In the genomic region with DNA sequence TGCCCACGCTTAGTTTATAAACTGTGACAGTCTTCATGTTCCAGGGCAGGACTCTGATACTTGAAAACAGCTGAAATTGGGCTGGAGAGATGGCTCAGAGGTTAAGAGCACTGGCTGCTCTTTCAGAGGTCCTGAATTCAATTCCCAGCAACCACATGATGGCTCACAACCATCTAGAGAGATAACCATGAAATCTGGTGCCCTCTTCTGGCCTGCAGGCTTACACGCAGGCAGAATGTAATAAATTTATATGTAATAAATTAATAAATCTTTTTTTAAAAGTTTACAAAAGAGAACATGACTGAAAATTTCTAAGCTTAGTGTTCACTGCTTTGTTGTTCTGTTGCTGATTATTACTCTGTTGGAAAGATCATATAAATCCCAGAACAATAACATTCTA, we compare ENCODE assay signal across 25 mouse cellular contexts. TPM values are rescaled to one million over a fixed set of nuclear protein-coding genes. Genes with fewer than 3 reads are reported as not detected.
DNase-seq lines count a peak whose midpoint lies in the region; ATAC-seq and TF ChIP-seq lines count a peak whose summit lies in the region.
"Had no signal": no experiment of that assay in that cellular context is flagged by ENCODE, and none has a peak within 500 bp of the region (broad histone marks: within the 10 kb centered on the region; RNA-seq: fewer than 3 reads in every experiment).

No protein-coding gene starts in this region.

- no peak for ATAC-seq in liver, postnatal 0 days
- no peak for ATAC-seq in liver, embryonic 12.5 days
- no peak for ATAC-seq in stomach, postnatal 0 days (ENCODE audit: low FRiP score, low TSS enrichment)
- ATAC-seq: inflammation-experienced regulatory T-cells, adult 6 months had no signal

- no peak for DNase-seq in heart, adult 2 months
- DNase-seq in heart, adult 9 months (ENCODE audit: low spot score in 2 of 2), result no peak
- no peak for DNase-seq in liver, postnatal 0 days
- DNase-seq in stomach, postnatal 0 days (ENCODE audit: low spot score), result no peak
- no peak for DNase-seq in thymus, adult 18-20 months
- DNase-seq: adrenal gland, adult 2 months; cerebellum, adult 8-10 months; heart, adult 18-20 months; layer of hippocampus, postnatal 36 days; lung, adult 18-20 months; thymus, postnatal 36 days had no signal

- no peak for TF ChIP-seq POLR2A in heart, adult 2 months (IDR thresholded peaks at IDR 0.05; ENCODE audit: insufficient read depth, low read depth, low read length)

- intact Hi-C loops in heart, adult 2 months (cut with DNase I), result loop anchor here (1.0 to 5.0 kb wide), 2 partner anchors 99 to 146 kb away; no protein-coding TSS in a partner anchor

- WGBS in heart, adult 2 months, result 82% methylated on average over 2 of the region's 2 CpGs
- 69% methylated on average over 2 of the region's 2 CpGs for WGBS in liver, postnatal 0 days (ENCODE audit: insufficient replicate concordance)
- 66% methylated on average over 2 of the region's 2 CpGs for WGBS in liver, embryonic 12.5 days (ENCODE audit: insufficient replicate concordance)
- 77% methylated on average over 2 of the region's 2 CpGs for WGBS in stomach, postnatal 0 days

- no peak overlapping the region for H3K9ac ChIP-seq in heart, adult 2 months (ENCODE audit: low read depth, low read length)
- H3K9ac ChIP-seq in liver, postnatal 0 days (replicated peaks), result no peak overlapping the region
- H3K9ac ChIP-seq in liver, embryonic 12.5 days, result no peak overlapping the region
- H3K9ac ChIP-seq in stomach, postnatal 0 days (ENCODE audit: low read length), result no peak overlapping the region
- H3K9ac ChIP-seq: forebrain, embryonic 12.5 days; kidney, embryonic 15.5 days; midbrain, embryonic 12.5 days; neural tube, embryonic 12.5 days had no signal

- H3K27ac ChIP-seq in heart, adult 2 months, result no peak overlapping the region
- no peak overlapping the region for H3K27ac ChIP-seq in liver, postnatal 0 days (ENCODE audit: low read depth)
- H3K27ac ChIP-seq in liver, embryonic 12.5 days, result no peak overlapping the region
- no peak overlapping the region for H3K27ac ChIP-seq in stomach, postnatal 0 days (replicated peaks)
- H3K27ac ChIP-seq: embryonic facial prominence, embryonic 10.5 days; forebrain, embryonic 12.5 days; hindbrain, embryonic 10.5 days; kidney, embryonic 15.5 days; macrophage; midbrain, embryonic 12.5 days; neural tube, embryonic 12.5 days had no signal

- H3K4me3 ChIP-seq in heart, adult 2 months, result no peak overlapping the region
- no peak overlapping the region for H3K4me3 ChIP-seq in liver, postnatal 0 days (ENCODE audit: low read depth, low read length)
- H3K4me3 ChIP-seq in liver, embryonic 12.5 days, result no peak overlapping the region
- no peak overlapping the region for H3K4me3 ChIP-seq in E14TG2a.4 (replicated peaks; ENCODE audit: low read length)
- no peak overlapping the region for H3K4me3 ChIP-seq in stomach, postnatal 0 days (ENCODE audit: low read depth, low read length)
- H3K4me3 ChIP-seq: embryonic facial prominence, embryonic 10.5 days; forebrain, embryonic 12.5 days; hindbrain, embryonic 10.5 days; kidney, embryonic 15.5 days; midbrain, embryonic 12.5 days; neural tube, embryonic 12.5 days had no signal

- H3K36me3 ChIP-seq in heart, adult 2 months (ENCODE audit: control insufficient read depth, insufficient read depth, low read length), result no peaks in the 10 kb centered on the region
- no peaks in the 10 kb centered on the region for H3K36me3 ChIP-seq in liver, postnatal 0 days (replicated peaks; ENCODE audit: insufficient read depth, low read length)
- H3K36me3 ChIP-seq in liver, embryonic 12.5 days, result no peaks in the 10 kb centered on the region
- H3K36me3 ChIP-seq in E14TG2a.4 (ENCODE audit: insufficient read depth, low read length), result no peaks in the 10 kb centered on the region
- H3K36me3 ChIP-seq in stomach, postnatal 0 days (ENCODE audit: control insufficient read depth, insufficient read depth, low read length), result no peaks in the 10 kb centered on the region
- H3K36me3 ChIP-seq: embryonic facial prominence, embryonic 10.5 days; forebrain, embryonic 12.5 days; G1E; hindbrain, embryonic 10.5 days; kidney, embryonic 15.5 days; midbrain, embryonic 12.5 days; neural tube, embryonic 12.5 days had no signal

- no peak overlapping the region for H3K4me2 ChIP-seq in liver, postnatal 0 days (ENCODE audit: low read depth, low read length)
- no peak overlapping the region for H3K4me2 ChIP-seq in liver, embryonic 12.5 days
- H3K4me2 ChIP-seq in stomach, postnatal 0 days (replicated peaks; ENCODE audit: low read depth), result no peak overlapping the region
- H3K4me2 ChIP-seq: forebrain, embryonic 12.5 days; kidney, embryonic 15.5 days; midbrain, embryonic 12.5 days; neural tube, embryonic 12.5 days had no signal

- H3K9me3 ChIP-seq in liver, postnatal 0 days (ENCODE audit: low read length), result no peaks in the 10 kb centered on the region
- H3K9me3 ChIP-seq in liver, embryonic 12.5 days (replicated peaks), result no peaks in the 10 kb centered on the region
- no peaks in the 10 kb centered on the region for H3K9me3 ChIP-seq in E14TG2a.4 (ENCODE audit: low read length)
- no peaks in the 10 kb centered on the region for H3K9me3 ChIP-seq in stomach, postnatal 0 days (ENCODE audit: control insufficient read depth, low read length)
- H3K9me3 ChIP-seq: embryonic facial prominence, embryonic 10.5 days; forebrain, embryonic 12.5 days; G1E; hindbrain, embryonic 10.5 days; kidney, embryonic 15.5 days; midbrain, embryonic 12.5 days; neural tube, embryonic 12.5 days had no signal

- TF ChIP-seq EP300 in heart, adult 2 months (IDR thresholded peaks at IDR 0.05; ENCODE audit: insufficient read depth, low read depth, low read length), result no peak
- TF ChIP-seq EP300 in liver, postnatal 0 days (IDR thresholded peaks at IDR 0.05; ENCODE audit: low read depth), result no peak
- no peak for TF ChIP-seq EP300 in stomach, postnatal 0 days (optimal IDR thresholded peaks at IDR 0.05)

- H3K4me1 ChIP-seq in heart, adult 2 months (ENCODE audit: control insufficient read depth, insufficient read depth, low read length), result peaks cover 2% of the 10 kb centered on the region
- no peaks in the 10 kb centered on the region for H3K4me1 ChIP-seq in liver, postnatal 0 days (ENCODE audit: insufficient read depth)
- no peaks in the 10 kb centered on the region for H3K4me1 ChIP-seq in liver, embryonic 12.5 days
- H3K4me1 ChIP-seq in E14TG2a.4 (replicated peaks; ENCODE audit: low read depth, low read length), result peaks cover 7% of the 10 kb centered on the region; the same call in 1 of the 2 replicates
- no peaks in the 10 kb centered on the region for H3K4me1 ChIP-seq in stomach, postnatal 0 days (replicated peaks; ENCODE audit: control insufficient read depth, insufficient read depth)
- H3K4me1 ChIP-seq: embryonic facial prominence, embryonic 10.5 days; forebrain, embryonic 12.5 days; hindbrain, embryonic 10.5 days; kidney, embryonic 15.5 days; midbrain, embryonic 12.5 days; neural tube, embryonic 12.5 days had no signal

- H3K27me3 ChIP-seq in heart, adult 2 months (ENCODE audit: control insufficient read depth, insufficient read depth, low read length), result no peaks in the 10 kb centered on the region
- H3K27me3 ChIP-seq in liver, postnatal 0 days (ENCODE audit: insufficient read depth, low read length), result no peaks in the 10 kb centered on the region
- no peaks in the 10 kb centered on the region; the same call in 1 of the 2 replicates for H3K27me3 ChIP-seq in liver, embryonic 12.5 days (replicated peaks)
- H3K27me3 ChIP-seq in E14TG2a.4 (ENCODE audit: insufficient read depth, low read length), result no peaks in the 10 kb centered on the region
- H3K27me3 ChIP-seq in stomach, postnatal 0 days (ENCODE audit: control insufficient read depth, insufficient read depth, low read length), result no peaks in the 10 kb centered on the region
- H3K27me3 ChIP-seq: kidney, embryonic 15.5 days; midbrain, embryonic 12.5 days; neural tube, embryonic 12.5 days had no signal

- peak; percentile 37 for TF ChIP-seq CTCF in heart, adult 2 months (IDR thresholded peaks at IDR 0.05)
- TF ChIP-seq CTCF in liver, postnatal 0 days (IDR thresholded peaks at IDR 0.05; ENCODE audit: low read depth), result peak; percentile 44; the same call in 1 of the 2 replicates
- peak; percentile 24 for TF ChIP-seq CTCF in E14TG2a.4 (conservative IDR thresholded peaks at IDR 0.05; ENCODE audit: low read length)
- TF ChIP-seq CTCF in stomach, postnatal 0 days (IDR thresholded peaks at IDR 0.05; ENCODE audit: low read depth), result peak; percentile 52

- no peaks in the 10 kb centered on the region for H3K79me2 ChIP-seq in heart, adult 2 months (replicated peaks; ENCODE audit: control insufficient read depth, insufficient read depth, low read length)

RNA-seq across cellular contexts. Expression of gene Hopx, which starts 43.9 kb away (rescaled TPM):
- total RNA-seq in heart, adult 2 months (2021), result 100 to 1,000 TPM; 367 to 385 TPM
- polyA plus RNA-seq in heart, adult 2 months (2012; rRNA removed), result 284 and 285 TPM in 2 replicates
- polyA plus RNA-seq in liver, postnatal 0 days (2015; fragmentation: Nextera tagmentation; extraction: Ambion mirVana), result 0.78 and 0.95 TPM in 2 replicates
- polyA plus RNA-seq in liver, embryonic 12.5 days (2016; fragmentation: Nextera tagmentation; extraction: Ambion mirVana), result 0.19 TPM in 1 of 2 replicates, not detected in the other
- 26.6 and 30.2 TPM in 2 replicates for polyA plus RNA-seq in stomach, postnatal 0 days (2015; fragmentation: Nextera tagmentation; extraction: Ambion mirVana)
- total RNA-seq: G1E had no signal
- polyA plus RNA-seq: G1E; midbrain, embryonic 12.5 days had no signal

RNA-seq across cellular contexts. Expression of gene Thegl, which starts 55.2 kb away (rescaled TPM):
- total RNA-seq in heart, adult 2 months (2021), result not detected
- polyA plus RNA-seq in heart, adult 2 months (2012; rRNA removed), result 0.25 TPM in 1 of 2 replicates, not detected in the other
- polyA plus RNA-seq in liver, postnatal 0 days (2015; fragmentation: Nextera tagmentation; extraction: Ambion mirVana), result 0.19 and 0.20 TPM in 2 replicates
- 0.41 and 0.48 TPM in 2 replicates for polyA plus RNA-seq in liver, embryonic 12.5 days (2016; fragmentation: Nextera tagmentation; extraction: Ambion mirVana)
- polyA plus RNA-seq in stomach, postnatal 0 days (2015; fragmentation: Nextera tagmentation; extraction: Ambion mirVana), result 0.08 TPM in 1 of 2 replicates, not detected in the other
- total RNA-seq: adrenal gland, adult 2 months; G1E; gastrocnemius, adult 8-10 months; heart, adult 18-20 months had no signal
- polyA plus RNA-seq: adrenal gland, adult 2 months; C2C12; embryonic facial prominence, embryonic 10.5 days; heart, embryonic 16.5 days; inflammation-experienced regulatory T-cells, adult 6 months; kidney, embryonic 15.5 days; macrophage; midbrain, embryonic 12.5 days had no signal

Comparison
In these comparisons a context has a peak if more than half of its experiments do, and no peak if none do; other contexts are left out.
1. RNA of gene Hopx, which starts 43.9 kb away (polyA plus RNA-seq): 284 to 285 TPM in heart, adult 2 months and 26.6 to 30.2 TPM in stomach, postnatal 0 days; 0.78 to 0.95 TPM in liver, postnatal 0 days and 0.19 TPM in liver, embryonic 12.5 days; every median in the first group is over 10 times any median in the second.
2. Peak in every context shown above with its lines, with median percentiles within 50 percentile points of each other: CTCF ChIP-seq.